ENCODE assay signal across 13 mouse cellular contexts in genomic region chr3:60123859-60124794, GRCm38 (mm10). TPM values are rescaled to one million over a fixed set of nuclear protein-coding genes. Genes with fewer than 3 reads are reported as not detected.
DNase-seq lines count a peak whose midpoint lies in the region; ATAC-seq and TF ChIP-seq lines count a peak whose summit lies in the region.
"Had no signal": no experiment of that assay in that cellular context is flagged by ENCODE, and none has a peak within 500 bp of the region (broad histone marks: within the 10 kb centered on the region; RNA-seq: fewer than 3 reads in every experiment).

No protein-coding gene starts in this region.

- H3K4me2 ChIP-seq in forebrain, embryonic 12.5 days, result no peak overlapping the region
- H3K4me2 ChIP-seq in forebrain, embryonic 11.5 days (ENCODE audit: low read depth, low read length, severe bottlenecking), result no peak overlapping the region
- no peak overlapping the region for H3K4me2 ChIP-seq in forebrain, postnatal 0 days (ENCODE audit: low read depth)
- H3K4me2 ChIP-seq in neural tube, embryonic 14.5 days (ENCODE audit: low read depth, low read length), result 0 out of 2 replicates have a peak overlapping the region, but pooled peaks have one; percentile 8
- H3K4me2 ChIP-seq: hindbrain, embryonic 13.5 days; liver, embryonic 12.5 days had no signal

- H3K27ac ChIP-seq in forebrain, embryonic 12.5 days, result no peak overlapping the region
- no peak overlapping the region for H3K27ac ChIP-seq in forebrain, embryonic 11.5 days (ENCODE audit: low read depth, low read length)
- no peak overlapping the region for H3K27ac ChIP-seq in forebrain, postnatal 0 days (ENCODE audit: low read depth, low read length)
- no peak overlapping the region; the same call in 1 of the 2 replicates for H3K27ac ChIP-seq in neural tube, embryonic 14.5 days (ENCODE audit: low read depth, low read length)
- H3K27ac ChIP-seq: hindbrain, embryonic 13.5 days; layer of hippocampus, adult 2 months; liver, embryonic 12.5 days had no signal

- H3K4me1 ChIP-seq in forebrain, embryonic 12.5 days, result peaks cover 6% of the 10 kb centered on the region
- H3K4me1 ChIP-seq in forebrain, embryonic 11.5 days (replicated peaks; ENCODE audit: control insufficient read depth, insufficient read depth, low read length), result no peaks in the 10 kb centered on the region
- H3K4me1 ChIP-seq in forebrain, postnatal 0 days (ENCODE audit: insufficient read depth), result no peaks in the 10 kb centered on the region
- H3K4me1 ChIP-seq in neural tube, embryonic 14.5 days (ENCODE audit: control insufficient read depth, insufficient read depth, low read length), result 0 out of 2 replicates have a peak, but pooled peaks cover 6% of the 10 kb centered on the region
- H3K4me1 ChIP-seq: hindbrain, embryonic 13.5 days; liver, embryonic 12.5 days had no signal

- no peak for TF ChIP-seq CTCF in forebrain, postnatal 0 days (IDR thresholded peaks at IDR 0.05; ENCODE audit: low read depth)

- 59% methylated on average over 9 of the region's 9 CpGs for whole genome bisulfite sequencing in forebrain, embryonic 12.5 days
- 66% methylated on average over 9 of the region's 9 CpGs for WGBS in forebrain, embryonic 11.5 days
- 36% methylated on average over 9 of the region's 9 CpGs for WGBS in forebrain, postnatal 0 days
- 35% methylated on average over 9 of the region's 9 CpGs for WGBS in neural tube, embryonic 14.5 days

- no peak overlapping the region for H3K9ac ChIP-seq in forebrain, embryonic 12.5 days
- no peak overlapping the region for H3K9ac ChIP-seq in forebrain, embryonic 11.5 days (ENCODE audit: low read length)
- no peak overlapping the region for H3K9ac ChIP-seq in forebrain, postnatal 0 days
- no peak overlapping the region for H3K9ac ChIP-seq in neural tube, embryonic 14.5 days (replicated peaks; ENCODE audit: low read depth, low read length)
- H3K9ac ChIP-seq: hindbrain, embryonic 13.5 days; liver, embryonic 12.5 days had no signal

- H3K27me3 ChIP-seq in forebrain, embryonic 12.5 days, result no peaks in the 10 kb centered on the region
- H3K27me3 ChIP-seq in forebrain, embryonic 11.5 days (ENCODE audit: control insufficient read depth, insufficient read depth, low read length), result no peaks in the 10 kb centered on the region
- no peaks in the 10 kb centered on the region for H3K27me3 ChIP-seq in forebrain, postnatal 0 days (ENCODE audit: insufficient read depth, low read length)
- H3K27me3 ChIP-seq in neural tube, embryonic 14.5 days (ENCODE audit: control insufficient read depth, insufficient read depth, low read length), result no peaks in the 10 kb centered on the region
- H3K27me3 ChIP-seq: hindbrain, embryonic 13.5 days; liver, embryonic 12.5 days had no signal

- H3K9me3 ChIP-seq in forebrain, embryonic 12.5 days, result no peaks in the 10 kb centered on the region
- H3K9me3 ChIP-seq in forebrain, embryonic 11.5 days (ENCODE audit: control insufficient read depth, low read length), result no peaks in the 10 kb centered on the region
- H3K9me3 ChIP-seq in forebrain, postnatal 0 days (ENCODE audit: low read length), result no peaks in the 10 kb centered on the region
- no peaks in the 10 kb centered on the region for H3K9me3 ChIP-seq in neural tube, embryonic 14.5 days (ENCODE audit: control insufficient read depth, low read length)
- H3K9me3 ChIP-seq: hindbrain, embryonic 13.5 days; liver, embryonic 12.5 days had no signal

- H3K4me3 ChIP-seq in forebrain, embryonic 12.5 days (replicated peaks), result no peak overlapping the region
- H3K4me3 ChIP-seq in forebrain, embryonic 11.5 days (ENCODE audit: low read depth, low read length), result no peak overlapping the region
- no peak overlapping the region for H3K4me3 ChIP-seq in forebrain, postnatal 0 days (ENCODE audit: low read depth, low read length)
- no peak overlapping the region for H3K4me3 ChIP-seq in neural tube, embryonic 14.5 days (ENCODE audit: low read depth, low read length)
- H3K4me3 ChIP-seq: hindbrain, embryonic 13.5 days; layer of hippocampus, adult 2 months; liver, embryonic 12.5 days had no signal

- DNase-seq in forebrain, embryonic 11.5 days (ENCODE audit: low spot score), result no peak
- DNase-seq in lung, postnatal 25 days (ENCODE audit: low spot score), result peak; percentile 17
- no peak for DNase-seq in lung, adult 18-20 months
- no peak for DNase-seq in forebrain, postnatal 0 days
- no peak for DNase-seq in frontal cortex, postnatal 36 days (ENCODE audit: low spot score in 2 of 2)
- no peak for DNase-seq in layer of hippocampus, postnatal 25 days (ENCODE audit: extremely low spot score in 1 of 2, low spot score in 1 of 2)
- DNase-seq: retina, postnatal 1 day had no signal

- ATAC-seq in forebrain, embryonic 12.5 days (ENCODE audit: low FRiP score), result peak; percentile 67; the same call in 1 of the 2 replicates
- ATAC-seq in forebrain, embryonic 11.5 days (replicated peaks; ENCODE audit: low FRiP score), result no peak
- peak; percentile 20 for ATAC-seq in forebrain, postnatal 0 days
- peak; percentile 89 for ATAC-seq in neural tube, embryonic 14.5 days (ENCODE audit: low read depth)
- ATAC-seq: liver, embryonic 12.5 days had no signal

- no peaks in the 10 kb centered on the region for H3K36me3 ChIP-seq in forebrain, embryonic 12.5 days (replicated peaks)
- no peaks in the 10 kb centered on the region for H3K36me3 ChIP-seq in forebrain, embryonic 11.5 days (ENCODE audit: control insufficient read depth, insufficient read depth, low read length)
- no peaks in the 10 kb centered on the region for H3K36me3 ChIP-seq in forebrain, postnatal 0 days (ENCODE audit: insufficient read depth)
- no peaks in the 10 kb centered on the region for H3K36me3 ChIP-seq in neural tube, embryonic 14.5 days (ENCODE audit: control insufficient read depth, insufficient read depth, low read length)
- H3K36me3 ChIP-seq: hindbrain, embryonic 13.5 days; liver, embryonic 12.5 days had no signal

RNA-seq across cellular contexts. Expression of gene Sucnr1, which starts 42.5 kb away (rescaled TPM):
- not detected in 2 replicates for polyA plus RNA-seq in forebrain, embryonic 12.5 days (2016; fragmentation: Nextera tagmentation; extraction: Ambion mirVana)
- not detected in 2 replicates for polyA plus RNA-seq in forebrain, embryonic 11.5 days (2014; fragmentation: Nextera tagmentation; extraction: Ambion mirVana)
- not detected in 2 replicates for total RNA-seq in forebrain, postnatal 0 days (2014; rRNA removed)
- polyA plus RNA-seq in forebrain, postnatal 0 days (2015; fragmentation: Nextera tagmentation; extraction: Ambion mirVana), result not detected in 2 replicates
- not detected in 2 replicates for polyA plus RNA-seq in neural tube, embryonic 14.5 days (2014; fragmentation: Nextera tagmentation; extraction: Ambion mirVana)
- total RNA-seq in layer of hippocampus, postnatal 25 days (2021), result not detected
- total RNA-seq: layer of hippocampus, adult 2 months had no signal
- polyA plus RNA-seq: hindbrain, embryonic 13.5 days; liver, embryonic 12.5 days; stomach, embryonic 14.5 days had no signal
